Mouse (Mus musculus): ENCODE results near the gene Pln. TPM values are rescaled to one million over a fixed set of nuclear protein-coding genes. Genes with fewer than 3 reads are reported as not detected.

The Pln gene
- polyA plus RNA-seq, 1 experiment from 2014 or later = 2.7 TPM

DNA sequence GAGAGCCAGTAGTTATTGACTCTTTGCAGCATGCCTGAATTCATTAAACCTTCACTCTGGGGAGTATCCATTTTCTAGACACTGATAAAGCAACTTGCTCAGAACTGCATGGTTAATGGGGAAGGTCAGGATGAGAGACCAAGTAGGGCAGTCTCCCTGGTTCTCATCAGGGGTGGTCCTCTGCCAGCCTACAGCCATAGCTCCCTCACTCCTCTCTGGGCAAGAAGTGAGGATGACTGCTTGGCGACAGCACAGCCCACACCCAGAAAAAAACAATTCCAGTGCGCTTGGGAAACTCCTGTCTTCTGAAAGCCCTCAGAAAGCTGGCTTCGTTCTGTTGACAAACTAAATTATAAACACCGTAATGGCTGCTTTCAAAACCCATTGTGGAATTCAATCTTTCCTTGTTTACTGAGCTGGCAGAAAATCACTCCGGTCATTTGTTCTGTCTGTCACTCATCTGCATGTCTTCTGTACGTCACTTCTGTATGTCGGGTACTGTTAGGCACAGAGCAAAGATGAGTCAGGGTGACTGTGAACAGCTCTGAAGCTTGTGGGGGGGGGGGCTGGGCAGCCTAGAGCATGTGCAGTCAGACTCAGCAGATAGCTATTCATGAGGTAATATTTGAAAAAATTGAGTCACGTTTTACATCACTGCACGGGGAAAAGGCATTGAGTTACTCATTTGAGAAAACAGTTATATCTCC lies 57.6 kb downstream of the Pln start:
- 77% methylated on average over 9 of the region's 9 CpGs for WGBS
- no peaks in the 10 kb centered on the region for H3K36me3 ChIP-seq (ENCODE audit: control insufficient read depth, insufficient read depth, low read length)
- H3K27me3 ChIP-seq (replicated peaks; ENCODE audit: control insufficient read depth, insufficient read depth, low read length) = no peaks in the 10 kb centered on the region
- no peaks in the 10 kb centered on the region for H3K9me3 ChIP-seq (ENCODE audit: control insufficient read depth, low read length)
- DNase-seq (ENCODE audit: low spot score) (no peak), ATAC-seq (replicated peaks; ENCODE audit: low FRiP score, low TSS enrichment, low read depth) (no peak)
- no peak overlapping the region for H3K9ac ChIP-seq (ENCODE audit: low read length)
- H3K27ac ChIP-seq (ENCODE audit: low read depth) = no peak overlapping the region
- H3K4me2 ChIP-seq (ENCODE audit: low read length) = no peak overlapping the region
- H3K4me3 ChIP-seq (ENCODE audit: low read depth, low read length) = no peak overlapping the region
- H3K4me1 ChIP-seq (replicated peaks; ENCODE audit: control insufficient read depth, insufficient read depth, low read length) = peaks cover 7% of the 10 kb centered on the region; the same call in 1 of the 2 replicates

Other genes with a start within 250 kb of the Pln start
- 6.1 and 7.0 TPM in 2 replicates for gene Cep85l, start 42.3 kb downstream of the Pln start, polyA plus RNA-seq (2014; fragmentation: Nextera tagmentation; extraction: Ambion mirVana)

Data from intestine, embryonic 14.5 days (tissue).